Mouse (Mus musculus) MEL (cell line): ENCODE measurements around the gene Ttc3.

Source experiments
- CTCF ChIP-seq, 3 experiments: IDR thresholded peaks in 2 of 3; conservative IDR thresholded peaks in 1 of 3; 2 replicates each; pipeline ENCODE4 v1.5.1; 2011 to 2012; ENCODE audit warnings: low read length in 3 of 3, low read depth in 2 of 3, mild to moderate bottlenecking in 2 of 3, improper control_type of control experiment in 1 of 3, inconsistent platforms in 1 of 3, mixed read lengths in 1 of 3, moderate library complexity in 1 of 3; ENCODE audit not compliant: control insufficient read depth in 1 of 3, insufficient read depth in 1 of 3, poor library complexity in 1 of 3, severe bottlenecking in 1 of 3
- EP300 ChIP-seq, 2 experiments: IDR thresholded peaks; 2 replicates each; pipeline ENCODE4 v1.6.1; 2011; ENCODE audit warnings: improper control_type of control experiment in 2 of 2, low read length in 2 of 2, low read depth in 1 of 2, mild to moderate bottlenecking in 1 of 2
- GATA1 ChIP-seq: IDR thresholded peaks from 2 replicates; pipeline ENCODE4 v1.6.1; 2011; ENCODE audit warnings: low read depth, low read length, improper control_type of control experiment
- MAFK ChIP-seq: IDR thresholded peaks from 2 replicates; pipeline ENCODE4 v1.6.1; 2011; ENCODE audit warnings: low read depth, mild to moderate bottlenecking, low read length, improper control_type of control experiment, borderline replicate concordance
- NELFE ChIP-seq: IDR thresholded peaks from 2 replicates; pipeline ENCODE4 v1.6.1; 2011; ENCODE audit warnings: low read depth, low read length, improper control_type of control experiment
- NRF1 ChIP-seq: IDR thresholded peaks from 2 replicates; pipeline ENCODE4 v1.6.1; 2014; ENCODE audit warnings: low read depth, mild to moderate bottlenecking, inconsistent platforms, low read length, improper control_type of control experiment, moderate library complexity; ENCODE audit not compliant: poor library complexity, insufficient read depth, severe bottlenecking
- POLR2A ChIP-seq, 2 experiments: IDR thresholded peaks; 2 replicates each; pipeline ENCODE4 v1.6.1; 2011 to 2012; ENCODE audit warnings: low read length in 2 of 2, mild to moderate bottlenecking in 2 of 2, control low read depth in 1 of 2, improper control_type of control experiment in 1 of 2, low read depth in 1 of 2, moderate library complexity in 1 of 2; ENCODE audit not compliant: control insufficient read depth in 1 of 2, insufficient read depth in 1 of 2, poor library complexity in 1 of 2
- POLR2AphosphoS5 ChIP-seq: IDR thresholded peaks from 2 replicates; pipeline ENCODE4 v1.6.1; 2012; ENCODE audit warnings: low read depth, borderline replicate concordance, mild to moderate bottlenecking, inconsistent platforms, low read length, moderate library complexity, mixed read lengths
- USF2 ChIP-seq, 2 experiments: IDR thresholded peaks; 2 replicates each; pipeline ENCODE4 v1.6.1; 2011 to 2012; ENCODE audit warnings: improper control_type of control experiment in 2 of 2, low read length in 2 of 2, borderline replicate concordance in 1 of 2, inconsistent platforms in 1 of 2, low read depth in 1 of 2, mild to moderate bottlenecking in 1 of 2; ENCODE audit not compliant: insufficient read depth in 1 of 2
- ZC3H11A ChIP-seq: IDR thresholded peaks from 2 replicates; pipeline ENCODE4 v1.6.1; 2012; ENCODE audit warnings: low read depth, mild to moderate bottlenecking, inconsistent platforms, low read length, improper control_type of control experiment
- ZKSCAN1 ChIP-seq: IDR thresholded peaks from 2 replicates; pipeline ENCODE4 v1.6.1; 2012; ENCODE audit warnings: low read depth, mild to moderate bottlenecking, inconsistent platforms, low read length, improper control_type of control experiment, moderate library complexity

DNA sequence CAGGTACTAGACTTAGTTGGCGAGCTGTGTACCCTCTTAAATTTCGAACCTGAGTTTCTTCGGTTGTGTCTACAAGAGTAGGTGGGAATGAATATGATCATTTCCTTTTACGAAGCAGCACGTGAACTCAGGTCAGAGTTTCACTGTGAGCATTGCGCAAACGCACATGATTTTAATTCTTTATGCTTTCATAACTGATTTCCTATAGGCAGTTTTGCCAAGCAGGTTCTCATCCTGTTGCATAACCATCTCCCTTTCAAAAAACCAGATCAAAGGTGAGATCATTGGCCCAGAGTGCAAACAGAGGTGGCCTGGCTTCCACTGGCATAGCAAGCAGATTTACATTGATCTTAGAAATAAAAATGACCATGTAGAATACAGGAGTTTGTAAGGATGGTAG lies 79.2 kb downstream of the Ttc3 start:
- no peak for TF ChIP-seq NELFE
- TF ChIP-seq USF2 (IDR thresholded peaks at IDR 0.05; ENCODE audit: borderline replicate concordance in 1 of 2, insufficient read depth in 1 of 2, low read depth in 1 of 2, low read length in 2 of 2), result no peak
- no peak for TF ChIP-seq MAFK
- TF ChIP-seq ZKSCAN1, result no peak
- no peak for TF ChIP-seq CTCF (IDR thresholded peaks at IDR 0.05 in 2 of 3, conservative IDR thresholded peaks at IDR 0.05 in 1 of 3; ENCODE audit: control insufficient read depth in 1 of 3, insufficient read depth in 1 of 3, low read depth in 2 of 3, low read length in 3 of 3, poor library complexity in 1 of 3, severe bottlenecking in 1 of 3)
- no peak for TF ChIP-seq EP300 (IDR thresholded peaks at IDR 0.05; ENCODE audit: low read depth in 1 of 2, low read length in 2 of 2)
- no peak for TF ChIP-seq ZC3H11A
- no peak for TF ChIP-seq POLR2AphosphoS5
- TF ChIP-seq GATA1, result no peak
- no peak for TF ChIP-seq NRF1
- TF ChIP-seq POLR2A (IDR thresholded peaks at IDR 0.05; ENCODE audit: control insufficient read depth in 1 of 2, insufficient read depth in 1 of 2, low read depth in 1 of 2, low read length in 2 of 2, poor library complexity in 1 of 2), result no peak
